Mouse (Mus musculus) lung, embryonic 16.5 days (tissue): ENCODE measurements around the gene Syna. TPM values are rescaled to one million over a fixed set of nuclear protein-coding genes. Genes with fewer than 3 reads are reported as not detected.

ENCODE experiments used
- ATAC-seq: fragments of 200-750 bp; cut with Nextera tagmentation; 2 replicates; pipeline ENCODE4 v1.8.0; 2017; ENCODE audit warnings: low read depth, mild to moderate bottlenecking, moderate library complexity
- H3K27ac ChIP-seq: fragments of 300-500 bp; sonication (generic); 2 replicates; pipeline ENCODE4 v1.5.1; 2014; ENCODE audit warnings: mild to moderate bottlenecking, control low read depth, low read length
- H3K27me3 ChIP-seq: fragments of 300-500 bp; sonication (generic); 2 replicates; pipeline ENCODE4 v1.6.1; 2014; ENCODE audit warnings: low read depth, low read length, mixed read lengths; ENCODE audit not compliant: control insufficient read depth, insufficient read depth
- H3K36me3 ChIP-seq: fragments of 300-500 bp; sonication (generic); 2 replicates; pipeline ENCODE4 v1.6.1; 2014; ENCODE audit warnings: low read length; ENCODE audit not compliant: control insufficient read depth, insufficient read depth
- H3K4me1 ChIP-seq: fragments of 300-500 bp; sonication (generic); replicated peaks from 2 replicates; pipeline ENCODE4 v1.6.1; 2014; ENCODE audit warnings: low read length, mixed read lengths; ENCODE audit not compliant: control insufficient read depth, insufficient read depth
- H3K4me2 ChIP-seq: fragments of 300-500 bp; sonication (generic); 2 replicates; pipeline ENCODE4 v1.6.1; 2014; ENCODE audit warnings: low read depth, low read length, control low read depth
- H3K4me3 ChIP-seq: fragments of 300-500 bp; sonication (generic); 2 replicates; pipeline ENCODE4 v1.5.1; 2014; ENCODE audit warnings: mild to moderate bottlenecking, low read length, control low read depth
- H3K9ac ChIP-seq: fragments of 300-500 bp; sonication (generic); 2 replicates; pipeline ENCODE4 v1.6.1; 2014; ENCODE audit warnings: low read length, control low read depth
- H3K9me3 ChIP-seq: fragments of 300-500 bp; sonication (generic); 2 replicates; pipeline ENCODE4 v1.6.1; 2016; ENCODE audit warnings: low read length; ENCODE audit not compliant: control insufficient read depth
- WGBS: fragments of 180-500 bp; shearing (Covaris S2); extraction: QIAGEN DNeasy Blood & Tissue Kit; methylation state at CpG from one replicate; pipeline ENCODE4 v1.1.7; 2014; 5-methylcytosine and 5-hydroxymethylcytosine counted together
- microRNA-seq: library from miRNA; unstranded; fragments of <30 nt; microRNA quantifications from one replicate; pipeline ENCODE4, GENCODE M21; 2016
- polyA plus RNA-seq: library from polyadenylated mRNA; unstranded; fragments of >200 nt; fragmentation: Nextera tagmentation; extraction: Ambion mirVana; gene quantifications from 2 replicates; pipeline ENCODE4 v1.2.1, GENCODE M21; 2015

Gene Syna
- polyA plus RNA-seq, 1 experiment from 2014 or later, result 0.20 TPM

DNA sequence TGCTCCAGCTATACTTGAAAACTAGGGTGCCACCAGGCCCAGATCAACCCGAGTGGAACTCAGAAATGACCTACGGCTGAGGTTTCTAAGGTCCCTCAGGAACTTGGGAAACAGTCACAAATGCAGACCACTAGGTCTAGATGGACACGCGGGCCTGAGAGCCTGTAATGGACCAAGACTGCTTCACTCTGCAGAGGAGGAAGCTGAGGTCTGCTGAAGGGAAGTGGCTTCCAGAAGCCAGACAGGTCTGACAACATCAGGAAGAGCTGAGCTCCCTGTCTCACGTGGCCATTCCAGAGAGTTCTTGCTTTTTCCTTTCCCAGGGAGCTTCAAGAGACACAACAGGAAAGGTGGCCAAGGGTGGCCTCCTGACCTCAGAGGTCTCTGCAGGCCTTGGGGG lies 51.0 kb downstream of the Syna start:
- no peak overlapping the region for H3K27ac ChIP-seq
- H3K27me3 ChIP-seq, result no peaks in the 10 kb centered on the region
- peaks cover 12% of the 10 kb centered on the region for H3K36me3 ChIP-seq
- no peaks in the 10 kb centered on the region for H3K9me3 ChIP-seq
- H3K9ac ChIP-seq, result no peak overlapping the region
- peaks cover 4% of the 10 kb centered on the region; the same call in 1 of the 2 replicates for H3K4me1 ChIP-seq
- ATAC-seq, result no peak
- H3K4me3 ChIP-seq, result no peak overlapping the region
- no peak overlapping the region for H3K4me2 ChIP-seq
- 83% methylated on average over 5 of the region's 5 CpGs for WGBS

Small RNA genes lying within 50 kb of the gene (microRNA-seq; reads per million reads assigned to microRNA genes)
- not detected for gene Mir7228

Other genes starting within 250 kb of the Syna start
- 165 and 170 TPM in 2 replicates for gene Gtf2i, start 245.4 kb downstream of the Syna start, polyA plus RNA-seq
- gene Gtf2ird1, start 103.5 kb downstream of the Syna start, polyA plus RNA-seq, result 58.8 and 67.5 TPM in 2 replicates
- 4.6 and 4.7 TPM in 2 replicates for gene Clip2, start 7.7 kb downstream of the Syna start, polyA plus RNA-seq
- 255 and 270 TPM in 2 replicates for gene Rfc2, start 21.2 kb upstream of the Syna start, polyA plus RNA-seq
- gene Lat2, start 54.9 kb upstream of the Syna start, polyA plus RNA-seq, result 1.8 and 3.3 TPM in 2 replicates
- gene Eif4h, start 79.3 kb upstream of the Syna start, polyA plus RNA-seq, result 493 and 502 TPM in 2 replicates
- gene Limk1, start 128.4 kb upstream of the Syna start, polyA plus RNA-seq, result 8.3 and 9.1 TPM in 2 replicates
- 570 and 624 TPM in 2 replicates for gene Eln, start 187.2 kb upstream of the Syna start, polyA plus RNA-seq